Mouse (Mus musculus) small intestine, adult 2 months (tissue): ENCODE data around the gene Casq1.

ENCODE experiments used
- CTCF ChIP-seq: fragments of 200-500 bp; IDR thresholded peaks from 2 replicates; pipeline ENCODE4 v1.5.1; 2012; ENCODE audit warnings: low read depth, mild to moderate bottlenecking, control low read depth, inconsistent platforms, low read length, moderate library complexity, mixed read lengths; ENCODE audit not compliant: insufficient replicate concordance, insufficient read length; ENCODE audit errors: extremely low read depth
- POLR2A ChIP-seq: fragments of 200-500 bp; IDR thresholded peaks from 2 replicates; pipeline ENCODE4 v1.6.1; 2012; ENCODE audit warnings: low read depth, mild to moderate bottlenecking, control low read depth, inconsistent platforms, low read length, moderate library complexity

GRCm38 (mm10) chr1:172220414-172220813 lies 746 bp upstream of the Casq1 start:
- TF ChIP-seq CTCF (no peak), POLR2A (no peak)
